Mouse (Mus musculus): Measurements from ENCODE around the gene Krt12. TPM values are rescaled to one million over a fixed set of nuclear protein-coding genes. Genes with fewer than 3 reads are reported as not detected.

The Krt12 gene
- polyA plus RNA-seq, 1 experiment from 2014 or later, result not detected

DNA sequence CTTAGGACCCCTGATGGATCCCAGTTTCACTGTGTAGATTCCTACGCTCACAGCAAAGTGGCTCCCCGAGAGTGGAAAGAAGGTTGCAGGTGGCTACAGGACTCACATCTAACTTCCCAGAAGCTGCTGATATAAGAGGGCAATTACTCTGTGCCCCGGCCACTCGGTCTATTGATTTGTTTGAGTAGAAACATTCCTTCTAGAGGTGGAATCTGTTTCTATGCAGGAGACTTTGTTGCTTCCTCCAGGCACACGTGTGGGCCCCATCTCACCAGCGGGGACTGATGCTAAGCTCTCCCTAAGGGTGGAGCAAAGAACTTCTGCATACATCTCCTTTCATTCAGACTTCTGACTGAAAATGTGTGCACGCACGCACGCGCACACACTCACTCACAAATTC, 17.4 kb upstream of the Krt12 start:
- WGBS, result 67% methylated on average over 10 of the region's 10 CpGs

GRCm38 (mm10) chr11:99437972-99438371, 15.9 kb upstream of the Krt12 start, which contains the start of gene Krt20:
Gene Krt20, minus strand, starts transcription at chr11:99438150.
- ATAC-seq (ENCODE audit: insufficient number of reproducible peaks, low FRiP score), result no peak
- Histone ChIP-seq H3K27me3 (replicated peaks) (no peaks in the 10 kb centered on the region), H3K4me1 (replicated peaks) (peaks cover 11% of the 10 kb centered on the region), H3K4me3 (no peak within 1 kb of the TSS), H3K9ac (peak within 1 kb of the TSS; percentile 41), H3K36me3 (no peaks in the 10 kb centered on the region), H3K4me2 (peak within 1 kb of the TSS; percentile 50), H3K27ac (ENCODE audit: poor library complexity, severe bottlenecking) (no peak within 1 kb of the TSS), H3K9me3 (replicated peaks) (no peaks in the 10 kb centered on the region)
- WGBS, result 25% methylated on average over 10 of the region's 10 CpGs

More for the DNA sequence above, 17.4 kb upstream of the Krt12 start:
- no peak for ATAC-seq (ENCODE audit: insufficient number of reproducible peaks, low FRiP score)
- no peak overlapping the region for H3K27ac ChIP-seq (ENCODE audit: poor library complexity, severe bottlenecking)
- no peaks in the 10 kb centered on the region for H3K36me3 ChIP-seq
- no peaks in the 10 kb centered on the region for H3K9me3 ChIP-seq (replicated peaks)
- no peak overlapping the region for H3K9ac ChIP-seq
- no peaks in the 10 kb centered on the region for H3K27me3 ChIP-seq (replicated peaks)
- no peak overlapping the region for H3K4me2 ChIP-seq
- peaks cover 11% of the 10 kb centered on the region for H3K4me1 ChIP-seq (replicated peaks)
- H3K4me3 ChIP-seq, result no peak overlapping the region

- no peak overlapping the region for H3K9ac ChIP-seq
- no peaks in the 10 kb centered on the region for H3K27me3 ChIP-seq (replicated peaks)
- WGBS, result 59% methylated on average over 4 of the region's 4 CpGs
- no peak for ATAC-seq (ENCODE audit: insufficient number of reproducible peaks, low FRiP score)
- no peaks in the 10 kb centered on the region for H3K36me3 ChIP-seq
- H3K4me2 ChIP-seq, result no peak overlapping the region
- H3K4me3 ChIP-seq, result no peak overlapping the region
- no peak overlapping the region for H3K27ac ChIP-seq (ENCODE audit: poor library complexity, severe bottlenecking)
- H3K9me3 ChIP-seq (replicated peaks), result no peaks in the 10 kb centered on the region
- peaks cover 11% of the 10 kb centered on the region for H3K4me1 ChIP-seq (replicated peaks)
Observed at GRCm38 (mm10) chr11:99436625-99437024, 14.6 kb upstream of the Krt12 start.

DNA sequence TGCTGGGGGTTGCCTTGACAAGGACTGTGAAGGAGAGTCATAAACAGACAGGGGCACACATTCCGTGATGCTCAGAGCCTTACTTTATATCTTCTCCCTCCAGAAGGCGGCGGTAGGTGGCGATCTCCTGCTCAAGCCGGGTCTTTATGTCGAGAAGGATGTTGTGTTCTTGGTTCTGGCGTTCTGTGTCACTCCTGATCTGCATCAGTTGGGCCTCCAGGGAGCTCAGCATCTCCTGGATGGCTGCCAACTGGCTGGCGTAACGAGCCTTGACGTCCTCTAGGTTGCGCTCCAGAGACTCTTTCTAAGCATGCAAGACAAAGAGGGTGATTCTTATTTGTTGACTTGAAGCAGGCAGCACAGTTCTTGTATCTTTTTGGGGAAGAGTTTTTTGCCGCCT, 8.6 kb upstream of the Krt12 start:
- Histone ChIP-seq H3K4me1 (replicated peaks) (no peaks in the 10 kb centered on the region), H3K36me3 (no peaks in the 10 kb centered on the region), H3K9ac (no peak overlapping the region), H3K27me3 (replicated peaks) (no peaks in the 10 kb centered on the region; the same call in 1 of the 2 replicates), H3K4me3 (no peak overlapping the region), H3K27ac (ENCODE audit: poor library complexity, severe bottlenecking) (no peak overlapping the region), H3K4me2 (no peak overlapping the region), H3K9me3 (replicated peaks) (no peaks in the 10 kb centered on the region)
- WGBS, result 49% methylated on average over 12 of the region's 12 CpGs
- ATAC-seq (ENCODE audit: insufficient number of reproducible peaks, low FRiP score), result no peak

DNA sequence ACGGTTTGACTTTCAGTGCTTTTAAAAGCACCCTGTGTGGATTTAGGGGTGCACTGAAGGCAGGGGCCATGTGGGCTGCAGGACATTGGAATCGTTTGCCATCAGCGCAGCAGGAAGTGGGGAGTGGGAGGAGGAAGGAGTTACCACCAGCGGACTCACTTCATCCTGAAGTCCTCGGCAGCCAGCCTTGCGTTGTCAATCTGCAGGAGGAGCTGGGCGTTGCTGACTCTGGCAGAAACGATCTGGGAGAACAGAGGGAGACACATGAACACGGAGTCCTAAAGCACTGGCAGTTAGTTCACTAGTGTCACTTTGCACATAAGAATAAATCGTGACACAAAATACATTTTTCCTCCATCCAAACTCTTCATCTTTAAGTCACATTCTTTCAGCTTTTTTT, 1.5 kb downstream of the Krt12 start:
- no peak for ATAC-seq (ENCODE audit: insufficient number of reproducible peaks, low FRiP score)
- Histone ChIP-seq H3K36me3 (no peaks in the 10 kb centered on the region), H3K27me3 (replicated peaks) (peaks cover 8% of the 10 kb centered on the region; the same call in 1 of the 2 replicates), H3K4me2 (no peak overlapping the region), H3K9ac (no peak overlapping the region), H3K4me3 (no peak overlapping the region), H3K27ac (ENCODE audit: poor library complexity, severe bottlenecking) (no peak overlapping the region), H3K9me3 (replicated peaks) (no peaks in the 10 kb centered on the region), H3K4me1 (replicated peaks) (no peaks in the 10 kb centered on the region)
- 39% methylated on average over 10 of the region's 10 CpGs for WGBS

DNA sequence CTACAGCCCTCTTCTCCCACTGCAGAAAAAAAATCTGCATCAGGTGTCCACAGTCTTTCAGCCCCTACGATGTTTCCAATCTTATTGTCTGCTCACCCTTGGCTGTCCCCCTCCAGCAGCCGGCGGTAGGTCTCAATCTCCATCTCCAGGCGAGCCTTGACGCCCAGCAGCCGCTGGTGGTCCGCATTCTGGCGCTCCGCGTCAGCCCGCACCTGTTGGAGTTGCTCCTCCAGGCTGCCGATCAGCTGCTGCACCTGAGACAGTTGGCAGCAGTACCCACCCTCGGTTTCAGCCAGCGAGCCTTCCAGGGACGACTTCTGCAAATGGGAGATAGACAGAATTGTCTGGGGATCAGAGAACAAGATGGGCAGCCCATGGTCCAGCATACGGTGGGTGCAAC, 4.2 kb downstream of the Krt12 start:
- H3K36me3 ChIP-seq, result no peaks in the 10 kb centered on the region
- H3K4me2 ChIP-seq, result no peak overlapping the region
- H3K4me1 ChIP-seq (replicated peaks), result no peaks in the 10 kb centered on the region
- no peak overlapping the region for H3K9ac ChIP-seq
- H3K27ac ChIP-seq (ENCODE audit: poor library complexity, severe bottlenecking), result no peak overlapping the region
- 68% methylated on average over 16 of the region's 16 CpGs for WGBS
- H3K27me3 ChIP-seq (replicated peaks), result peaks cover 8% of the 10 kb centered on the region; the same call in 1 of the 2 replicates
- ATAC-seq (ENCODE audit: insufficient number of reproducible peaks, low FRiP score), result no peak
- H3K4me3 ChIP-seq, result no peak overlapping the region
- no peaks in the 10 kb centered on the region for H3K9me3 ChIP-seq (replicated peaks)

DNA sequence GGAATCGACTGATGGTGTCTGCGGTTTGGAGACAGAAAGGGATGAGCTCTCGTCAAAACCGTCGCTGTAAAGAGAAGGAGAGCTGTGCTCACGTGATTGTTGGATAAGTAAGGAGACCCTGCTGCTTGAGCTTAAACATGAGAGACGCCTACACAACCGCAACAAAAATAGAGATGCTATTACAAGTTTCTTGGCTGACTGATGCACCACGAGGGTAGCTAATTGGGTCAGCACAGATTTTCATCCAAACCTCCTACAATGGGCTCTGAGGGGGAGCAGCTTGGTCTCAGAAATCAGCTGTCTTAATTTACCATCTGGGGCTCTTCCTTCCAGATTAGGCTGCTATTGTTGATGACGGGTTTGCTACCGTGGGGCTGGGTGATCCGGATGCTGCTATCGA, 5.2 kb downstream of the Krt12 start:
- Histone ChIP-seq H3K4me3 (no peak overlapping the region), H3K27ac (ENCODE audit: poor library complexity, severe bottlenecking) (no peak overlapping the region), H3K9ac (no peak overlapping the region), H3K36me3 (no peaks in the 10 kb centered on the region), H3K27me3 (replicated peaks) (peaks cover 8% of the 10 kb centered on the region; the same call in 1 of the 2 replicates), H3K4me2 (no peak overlapping the region), H3K9me3 (replicated peaks) (no peaks in the 10 kb centered on the region), H3K4me1 (replicated peaks) (no peaks in the 10 kb centered on the region)
- ATAC-seq (ENCODE audit: insufficient number of reproducible peaks, low FRiP score), result no peak
- WGBS, result 76% methylated on average over 13 of the region's 13 CpGs

- H3K9ac ChIP-seq, result no peak overlapping the region
- 84% methylated on average over 13 of the region's 13 CpGs for WGBS
- H3K4me1 ChIP-seq (replicated peaks), result no peaks in the 10 kb centered on the region
- no peaks in the 10 kb centered on the region for H3K9me3 ChIP-seq (replicated peaks)
- no peak overlapping the region for H3K4me2 ChIP-seq
- peaks cover 10% of the 10 kb centered on the region; the same call in 1 of the 2 replicates for H3K27me3 ChIP-seq (replicated peaks)
- no peaks in the 10 kb centered on the region for H3K36me3 ChIP-seq
- no peak overlapping the region for H3K27ac ChIP-seq (ENCODE audit: poor library complexity, severe bottlenecking)
- no peak overlapping the region for H3K4me3 ChIP-seq
- ATAC-seq (ENCODE audit: insufficient number of reproducible peaks, low FRiP score), result no peak
Observed at GRCm38 (mm10) chr11:99414463-99415147, 7.5 kb downstream of the Krt12 start.

DNA sequence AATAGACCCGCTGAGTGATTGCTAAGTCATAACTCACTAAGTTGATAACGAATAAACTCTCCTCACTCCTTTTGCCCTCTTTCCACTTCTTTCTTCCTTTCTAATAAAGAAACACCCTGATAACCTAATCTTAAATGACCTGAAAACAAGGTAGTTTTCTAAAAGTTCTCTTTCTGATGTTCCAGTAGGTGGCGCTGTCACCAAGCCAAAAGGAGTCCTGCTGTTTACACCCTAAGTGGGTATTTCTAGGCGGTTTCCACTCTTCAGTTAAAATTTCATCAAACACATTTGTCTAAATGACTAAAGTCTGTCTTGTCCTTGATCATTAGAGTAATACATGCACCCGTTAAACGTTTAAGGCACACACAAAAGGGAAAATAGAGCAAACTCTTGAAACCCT, 8.8 kb downstream of the Krt12 start:
- ATAC-seq (ENCODE audit: insufficient number of reproducible peaks, low FRiP score), result no peak
- H3K9ac ChIP-seq, result no peak overlapping the region
- H3K27ac ChIP-seq (ENCODE audit: poor library complexity, severe bottlenecking), result no peak overlapping the region
- H3K4me3 ChIP-seq, result no peak overlapping the region
- H3K4me2 ChIP-seq, result no peak overlapping the region
- no peaks in the 10 kb centered on the region for H3K4me1 ChIP-seq (replicated peaks)
- H3K9me3 ChIP-seq (replicated peaks), result no peaks in the 10 kb centered on the region
- no peaks in the 10 kb centered on the region for H3K36me3 ChIP-seq
- 20% methylated on average over 6 of the region's 6 CpGs for WGBS
- peaks cover 10% of the 10 kb centered on the region; the same call in 1 of the 2 replicates for H3K27me3 ChIP-seq (replicated peaks)

DNA sequence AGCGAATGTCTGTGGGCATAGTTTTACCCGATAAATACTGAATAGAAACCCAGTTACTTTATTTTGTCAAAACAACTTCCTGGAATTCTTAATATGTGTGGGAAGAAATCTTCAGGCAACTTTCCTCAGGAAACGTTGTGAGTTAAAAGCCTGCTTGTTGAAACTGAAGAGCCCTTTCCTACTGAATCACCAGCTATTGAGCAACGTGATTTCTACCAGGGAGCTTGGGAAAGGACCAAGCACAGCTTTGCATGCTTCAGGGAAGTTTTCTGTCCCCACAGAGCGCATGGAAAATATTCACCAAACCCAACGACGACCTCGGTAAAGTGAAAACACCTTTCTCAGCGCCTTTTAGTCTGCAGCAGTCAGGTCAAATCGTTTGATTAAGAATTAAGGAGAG, 15.9 kb downstream of the Krt12 start:
- H3K4me2 ChIP-seq, result no peak overlapping the region
- H3K9ac ChIP-seq, result no peak overlapping the region
- H3K9me3 ChIP-seq (replicated peaks), result no peaks in the 10 kb centered on the region
- no peaks in the 10 kb centered on the region for H3K4me1 ChIP-seq (replicated peaks)
- H3K27me3 ChIP-seq (replicated peaks), result peaks cover 9% of the 10 kb centered on the region; the same call in 1 of the 2 replicates
- H3K27ac ChIP-seq (ENCODE audit: poor library complexity, severe bottlenecking), result no peak overlapping the region
- no peak overlapping the region for H3K4me3 ChIP-seq
- WGBS, result 70% methylated on average over 10 of the region's 10 CpGs
- no peak for ATAC-seq (ENCODE audit: insufficient number of reproducible peaks, low FRiP score)
- H3K36me3 ChIP-seq, result no peaks in the 10 kb centered on the region

- no peaks in the 10 kb centered on the region for H3K9me3 ChIP-seq (replicated peaks)
- H3K9ac ChIP-seq, result no peak overlapping the region
- ATAC-seq (ENCODE audit: insufficient number of reproducible peaks, low FRiP score), result no peak
- H3K27ac ChIP-seq (ENCODE audit: poor library complexity, severe bottlenecking), result no peak overlapping the region
- no peaks in the 10 kb centered on the region for H3K36me3 ChIP-seq
- 73% methylated on average over 13 of the region's 13 CpGs for WGBS
- H3K4me3 ChIP-seq, result no peak overlapping the region
- no peak overlapping the region for H3K4me2 ChIP-seq
- no peaks in the 10 kb centered on the region for H3K4me1 ChIP-seq (replicated peaks)
- H3K27me3 ChIP-seq (replicated peaks), result peaks cover 21% of the 10 kb centered on the region
Observed at GRCm38 (mm10) chr11:99399956-99400549, 22.0 kb downstream of the Krt12 start.

Data from heart, embryonic 12.5 days (tissue).